Mouse (Mus musculus) layer of hippocampus, adult 11-12 months (tissue): ENCODE measurements around the gene Sdhc.
A peak's percentile ranks its signal among the peaks of the same experiment; 100 is the strongest.

Experiments
- DNase-seq: peaks from one replicate; pipeline ENCODE4 v3.0.0; 2022; ENCODE audit warnings: low spot score

The Sdhc gene

DNA sequence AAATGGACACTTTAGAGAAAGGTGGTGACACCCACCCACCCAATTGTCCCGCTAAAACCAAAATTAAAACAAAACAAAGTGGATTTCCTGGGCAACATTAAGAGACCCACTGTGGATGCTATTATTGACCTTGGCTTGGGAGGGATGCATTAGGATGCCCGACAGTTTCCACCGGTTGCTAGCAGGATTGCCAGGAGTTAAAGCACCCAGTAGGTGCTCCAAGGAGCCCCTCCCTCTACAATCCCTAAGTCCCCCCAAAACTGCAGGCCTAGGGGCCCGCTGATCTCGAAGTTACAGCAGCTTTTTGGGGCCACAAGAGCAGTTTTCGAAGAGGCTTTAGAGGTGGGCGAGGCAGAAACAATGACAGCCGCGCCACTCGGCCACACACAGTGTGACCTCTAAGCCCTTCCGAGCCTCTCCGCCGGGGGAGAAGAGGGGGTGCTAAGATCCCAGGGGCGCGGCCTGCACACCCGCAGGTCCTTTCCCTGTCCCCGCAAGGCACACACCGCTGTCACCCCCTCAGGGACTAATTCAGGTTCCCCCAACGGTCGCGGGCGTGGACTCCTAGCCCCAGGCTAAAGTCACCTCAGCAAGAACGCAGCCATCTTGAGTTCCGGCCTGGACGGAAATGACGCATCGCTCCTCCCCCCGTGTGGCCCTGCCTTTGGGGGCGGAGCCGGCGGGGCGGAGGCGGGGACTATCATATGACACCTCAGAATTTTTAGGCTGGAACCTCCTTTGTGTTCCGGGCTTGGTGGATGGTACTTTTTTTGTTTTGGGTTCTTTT is at the start of gene Sdhc, which contains the start of gene Mpz:
Gene Sdhc (minus strand): TSS at position 630 of the 787 bp plus-strand sequence.
Gene Mpz (plus strand): TSS at position 738 of the 787 bp plus-strand sequence.
- peak; percentile 96 for DNase-seq

DNA sequence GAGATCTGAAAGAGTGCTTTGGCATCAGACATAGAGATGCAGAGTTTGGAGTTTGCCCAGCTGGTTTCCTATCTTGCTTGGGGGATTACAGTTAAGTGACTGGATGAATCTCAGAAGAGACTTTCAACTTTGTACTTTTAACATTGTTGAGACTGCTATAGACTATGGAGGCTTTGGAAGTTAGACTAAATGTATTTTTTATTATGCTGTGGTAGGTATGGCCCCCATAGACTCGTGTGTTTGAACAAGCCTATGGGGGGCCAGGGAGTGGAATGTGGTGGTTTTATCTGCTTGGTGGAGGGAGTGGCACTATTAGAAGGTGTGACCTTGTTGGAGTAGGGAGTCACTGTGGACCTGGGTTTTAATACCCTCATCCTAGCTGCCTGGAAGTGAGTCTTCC is 49.1 kb upstream of the Sdhc start:
- no peak for DNase-seq

DNA sequence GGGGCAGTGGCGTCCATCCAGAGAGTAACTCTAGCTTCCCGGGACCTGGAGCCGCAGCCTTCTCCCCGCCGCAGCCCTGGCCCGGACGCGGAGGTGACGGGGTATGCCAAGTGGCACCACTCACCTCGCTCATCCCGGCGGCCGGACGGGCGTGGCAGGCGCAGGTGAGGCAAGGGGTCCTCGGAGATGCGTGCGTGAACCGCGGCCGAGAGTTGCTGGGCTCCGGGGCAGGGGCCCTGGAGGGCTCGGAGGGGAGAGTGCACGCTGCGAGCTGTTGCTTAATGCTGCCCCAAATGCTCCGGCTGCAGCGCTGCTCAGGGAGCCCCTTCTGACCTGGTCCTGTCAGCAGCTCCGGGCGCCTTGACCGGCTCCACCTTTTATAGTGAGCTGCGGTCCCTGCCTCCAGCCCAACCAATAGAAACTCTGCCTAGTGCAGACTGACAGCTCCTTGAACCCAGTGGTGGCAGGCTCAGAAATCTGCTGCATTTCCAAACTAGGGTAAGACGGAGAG is 45.5 kb upstream of the Sdhc start, which contains the start of gene Pcp4l1:
Gene Pcp4l1 (minus strand): TSS at position 382 of the 511 bp plus-strand sequence.
- DNase-seq, result peak; percentile 53

DNA sequence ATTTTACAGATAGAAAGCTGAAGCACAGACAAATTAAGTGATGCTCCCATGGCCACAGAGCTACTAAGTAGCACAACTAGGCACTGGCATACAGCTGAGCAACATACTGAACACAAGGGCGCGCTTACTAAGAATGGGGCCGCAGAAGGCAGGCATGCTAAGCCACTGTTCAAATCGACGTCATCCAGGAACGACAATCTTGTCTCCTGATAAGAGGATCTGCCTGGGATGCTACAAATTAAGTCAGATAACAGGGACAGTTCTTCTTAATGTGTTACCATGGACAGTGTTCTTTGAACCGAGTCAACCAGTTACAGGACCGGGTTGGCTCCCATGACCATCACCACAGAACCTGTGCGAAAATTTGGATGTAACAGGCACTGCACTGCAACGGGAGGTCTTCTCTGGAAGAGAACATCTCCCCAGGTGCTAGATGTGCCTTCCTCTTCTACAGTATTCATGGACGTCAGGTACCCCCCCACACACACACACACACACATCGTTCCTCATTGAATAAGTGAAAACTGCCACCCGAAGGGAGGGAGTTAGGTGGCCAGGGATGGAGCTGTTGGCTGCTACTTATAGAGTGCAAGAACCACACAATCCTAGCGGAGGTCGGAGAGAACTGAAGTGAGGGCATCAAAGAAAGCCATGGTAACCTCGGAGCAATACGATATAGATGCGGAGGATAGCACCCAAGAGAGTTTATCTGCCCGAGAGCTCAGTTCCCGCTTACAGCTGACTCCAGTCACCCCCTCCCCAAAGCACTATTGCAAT is 44.8 kb upstream of the Sdhc start:
- DNase-seq, result no peak

DNA sequence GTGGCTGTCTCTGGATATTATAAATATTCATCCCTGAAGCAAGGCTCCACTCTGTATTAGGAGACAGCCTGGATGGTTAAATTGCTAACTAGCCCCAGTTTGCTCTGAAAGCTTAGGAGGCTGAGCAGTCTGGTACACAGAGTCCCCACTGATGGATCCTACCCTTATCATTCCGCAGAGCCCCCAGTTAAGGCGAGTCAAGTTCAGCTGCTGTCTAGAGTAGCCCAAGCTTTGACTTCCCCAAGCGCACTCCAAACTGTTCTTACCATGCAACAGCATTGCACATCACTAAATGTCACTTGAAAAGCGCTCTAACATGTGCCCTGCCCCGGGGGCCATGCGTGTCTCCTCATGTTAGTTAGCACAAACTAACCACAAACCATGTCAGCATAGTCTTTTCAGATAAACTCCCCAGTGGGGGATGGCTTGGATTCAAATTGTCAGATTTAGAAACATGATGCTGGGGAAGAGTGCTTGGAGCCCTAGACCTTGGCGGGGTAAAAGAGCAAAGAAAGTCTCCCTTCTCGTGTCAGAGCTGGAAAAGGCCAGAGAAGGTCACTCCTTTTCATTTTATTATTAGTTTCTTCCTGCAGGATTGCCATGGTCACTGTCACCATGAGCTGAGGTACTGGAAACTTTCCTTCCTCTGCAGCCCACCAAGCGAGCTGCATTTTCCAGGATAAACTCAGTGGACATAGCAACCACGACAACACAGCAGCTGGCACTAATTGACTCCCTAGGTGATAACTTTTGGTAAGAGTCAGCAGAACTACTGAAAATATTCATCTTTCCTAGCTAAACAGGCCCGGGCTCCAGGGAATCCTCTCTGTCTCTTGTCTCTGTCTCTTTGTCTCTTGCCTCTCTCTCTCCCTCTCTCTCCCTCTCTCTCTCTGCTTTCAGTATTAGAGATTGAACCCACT is 43.8 kb upstream of the Sdhc start:
- no peak for DNase-seq

DNA sequence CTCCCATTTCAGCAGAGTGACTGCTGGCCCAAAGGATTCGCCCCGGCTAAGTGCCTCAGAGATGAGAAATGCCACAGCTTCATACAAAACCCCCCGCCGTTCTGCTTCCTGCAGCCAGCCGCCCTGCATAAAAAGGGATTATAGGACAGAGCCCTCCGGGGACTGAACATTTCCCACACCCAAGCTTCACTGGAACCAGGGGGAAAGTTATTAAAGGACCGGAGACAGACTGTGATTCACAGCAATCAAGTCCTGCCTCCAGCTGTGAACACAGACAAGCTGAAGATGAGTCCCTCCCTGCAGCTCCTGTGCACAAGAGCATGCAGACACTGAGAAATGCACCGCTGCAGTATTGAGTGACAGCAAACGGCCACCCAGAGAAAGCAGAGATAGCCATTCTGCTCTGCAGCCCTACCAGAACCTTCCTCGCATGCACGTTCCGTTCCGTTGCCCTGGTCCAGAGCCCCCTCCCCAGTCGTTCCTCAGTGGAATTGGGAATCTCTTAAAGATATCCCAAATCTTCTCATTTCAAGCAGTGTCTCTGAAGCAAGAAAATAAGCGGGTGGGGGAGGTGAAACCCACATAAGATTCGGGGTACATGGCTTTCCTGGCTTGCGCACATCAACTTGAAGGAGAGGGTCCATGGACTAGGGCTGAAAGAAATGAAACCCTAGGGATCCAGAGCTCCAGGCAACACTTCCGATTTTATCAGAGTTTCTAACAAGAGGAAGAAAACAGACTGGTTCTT is 42.9 kb upstream of the Sdhc start:
- no peak for DNase-seq

DNA sequence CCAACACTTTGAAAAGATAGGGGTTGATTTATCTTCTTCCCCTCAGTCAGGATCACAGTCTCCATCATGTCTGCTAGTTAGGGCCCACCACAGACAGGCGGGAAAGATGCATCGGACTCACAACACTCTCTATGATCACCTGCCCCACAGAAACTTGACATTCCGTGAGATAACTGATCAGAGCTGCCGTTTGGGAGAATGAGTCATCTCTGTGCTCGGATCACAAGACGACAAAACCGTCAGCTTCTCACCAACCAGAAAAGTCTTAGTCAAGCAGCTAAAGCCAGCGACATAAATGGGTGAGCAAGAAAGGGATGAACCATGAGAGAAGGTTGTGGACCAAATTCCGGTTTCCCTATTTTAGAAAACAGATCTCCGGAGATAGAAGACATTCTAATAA is 41.9 kb upstream of the Sdhc start:
- no peak for DNase-seq

DNA sequence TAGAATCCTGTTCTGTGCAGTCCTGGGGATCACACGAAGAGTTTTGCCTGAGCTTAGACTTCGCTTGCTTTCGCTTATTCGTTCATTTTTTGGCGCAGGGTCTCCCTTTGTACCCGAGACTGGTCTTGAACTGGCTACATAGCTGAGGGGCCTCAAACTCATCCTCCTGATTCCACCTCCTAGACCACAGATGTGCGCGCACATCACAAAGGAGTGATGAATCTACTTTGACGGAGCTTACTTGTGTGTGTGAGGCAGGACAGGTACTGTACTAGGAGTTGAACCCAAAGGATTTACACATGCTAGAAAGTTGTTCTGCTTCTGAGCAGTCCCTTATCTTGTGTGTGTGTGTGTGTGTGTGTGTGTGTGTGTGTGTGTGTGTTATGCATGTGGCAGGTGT is 40.4 kb upstream of the Sdhc start:
- no peak for DNase-seq

DNA sequence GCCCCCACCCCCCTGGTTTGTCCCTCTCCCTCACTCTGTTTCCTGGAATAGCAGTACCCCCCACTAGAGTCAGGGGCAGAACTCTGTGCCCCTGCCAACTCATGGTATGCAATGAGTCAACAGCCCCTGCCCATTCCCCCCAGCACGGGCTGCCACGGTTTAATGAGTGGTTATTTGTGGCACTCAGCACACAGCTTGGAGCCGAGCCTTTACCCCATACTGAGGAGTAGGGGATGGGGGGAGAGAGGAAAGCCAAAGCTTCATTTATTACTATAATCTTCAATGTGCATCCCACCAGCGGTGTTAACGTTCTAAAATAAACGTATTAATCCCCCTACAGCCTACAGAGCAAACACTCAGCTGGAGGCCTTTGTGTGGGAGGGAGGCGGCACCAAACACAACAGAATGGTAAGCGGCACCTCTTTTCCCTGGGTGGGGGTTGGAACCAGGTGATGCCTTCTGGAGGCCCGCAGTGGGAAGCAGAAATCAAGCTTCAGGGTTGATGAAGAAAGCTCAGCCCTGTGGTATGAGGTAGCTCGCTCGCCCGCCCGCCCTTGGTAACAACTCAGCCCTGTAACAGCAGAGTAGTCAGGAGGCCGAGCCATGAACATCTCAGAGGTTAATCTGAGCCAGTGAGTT is 39.2 kb upstream of the Sdhc start:
- no peak for DNase-seq

DNA sequence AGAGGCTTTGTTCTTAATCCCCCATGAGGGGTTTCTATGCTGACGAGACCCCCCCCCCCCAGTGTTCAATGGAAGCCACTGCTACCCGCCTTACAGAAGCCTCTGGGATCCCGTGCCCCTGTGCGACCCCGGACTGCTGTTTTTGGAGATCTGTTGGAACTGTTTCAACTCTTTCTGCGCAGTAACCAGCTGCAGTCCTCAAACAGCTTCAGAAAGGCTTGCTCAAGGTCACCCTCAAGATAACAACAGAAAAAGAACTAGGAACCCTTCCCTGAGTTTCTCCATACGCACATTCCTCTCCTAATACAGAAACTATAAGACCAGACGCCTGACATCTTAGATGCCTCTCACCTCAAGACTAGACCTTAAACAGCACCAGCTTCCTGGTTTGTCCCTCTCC is 38.6 kb upstream of the Sdhc start:
- DNase-seq, result no peak

DNA sequence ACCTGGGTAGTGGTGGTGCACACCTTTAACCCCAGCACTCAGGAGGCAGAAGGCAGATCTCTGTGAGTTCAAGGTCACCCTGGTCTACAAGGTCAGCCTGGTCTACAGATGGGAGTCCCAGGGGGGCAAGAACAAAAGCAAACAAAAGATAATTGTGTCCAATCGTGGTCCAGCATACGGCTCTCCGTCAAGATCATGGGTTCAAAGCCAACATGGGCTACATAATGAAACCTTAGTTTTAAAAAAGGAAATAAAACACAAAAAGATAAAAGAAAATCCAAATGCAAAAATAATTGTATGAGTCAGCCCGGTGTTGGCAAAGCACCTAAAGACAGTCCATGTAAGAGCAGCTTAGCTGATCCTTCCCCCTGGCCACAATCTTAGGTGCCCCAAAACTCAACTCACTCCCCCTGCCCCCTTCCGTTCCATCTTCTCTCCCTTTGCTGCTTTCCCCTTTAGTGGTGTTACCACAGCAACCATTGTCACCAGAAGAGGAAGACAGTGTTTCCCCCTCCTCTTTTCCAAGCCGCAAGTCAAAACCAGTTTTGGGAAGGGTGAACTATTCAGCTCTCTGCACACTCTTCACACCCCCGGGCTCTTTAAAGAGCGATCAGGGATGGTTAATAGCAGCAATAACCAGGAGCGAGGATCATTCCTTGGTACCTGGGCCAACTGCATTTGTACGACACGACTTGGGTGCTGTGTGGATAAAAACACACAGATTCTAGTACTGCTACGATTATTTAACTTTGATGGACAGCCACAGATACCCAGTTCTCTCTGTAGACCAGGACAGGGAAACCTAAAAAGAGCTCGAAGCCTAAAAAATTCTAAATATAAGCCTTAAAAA is 37.7 kb upstream of the Sdhc start:
- DNase-seq, result no peak

DNA sequence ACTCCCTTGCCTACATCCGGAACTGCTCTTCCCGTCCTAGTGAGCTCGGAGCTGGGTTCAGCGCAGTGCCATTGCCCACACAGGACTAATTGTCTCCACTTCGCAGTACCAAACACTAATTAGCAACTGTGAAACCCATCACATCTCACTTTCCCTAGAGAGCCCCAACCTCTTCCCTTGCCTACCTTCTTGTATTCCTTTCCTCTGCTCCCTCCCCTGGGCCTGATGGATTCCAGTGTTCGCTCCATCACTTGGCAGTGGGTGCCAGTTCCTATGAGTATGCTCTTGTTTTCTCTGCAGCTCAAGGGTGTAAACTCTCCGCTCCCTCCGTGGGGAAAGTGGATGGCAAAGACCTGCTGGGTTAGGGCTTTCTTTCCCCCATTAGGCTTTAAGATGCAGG is 35.3 kb upstream of the Sdhc start:
- no peak for DNase-seq

DNA sequence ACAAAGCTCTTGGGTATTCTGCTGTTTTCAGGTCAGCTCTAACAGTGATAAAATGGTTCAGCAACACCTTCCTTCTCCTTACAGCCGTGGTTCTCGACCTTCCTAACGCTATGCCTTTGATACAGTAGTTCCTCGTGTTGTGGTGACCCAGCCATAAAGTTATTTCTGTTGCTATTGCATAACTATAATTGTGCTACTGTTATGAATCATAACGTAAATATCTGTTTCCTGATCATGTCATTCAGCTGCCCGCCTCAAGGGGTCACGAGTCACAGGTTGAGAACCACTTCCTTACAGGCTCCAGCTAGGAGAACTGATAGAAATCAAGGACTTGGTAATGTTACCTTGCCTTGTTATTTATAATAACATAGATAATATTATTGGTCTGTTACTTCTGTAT is 33.9 kb upstream of the Sdhc start:
- DNase-seq, result no peak

DNA sequence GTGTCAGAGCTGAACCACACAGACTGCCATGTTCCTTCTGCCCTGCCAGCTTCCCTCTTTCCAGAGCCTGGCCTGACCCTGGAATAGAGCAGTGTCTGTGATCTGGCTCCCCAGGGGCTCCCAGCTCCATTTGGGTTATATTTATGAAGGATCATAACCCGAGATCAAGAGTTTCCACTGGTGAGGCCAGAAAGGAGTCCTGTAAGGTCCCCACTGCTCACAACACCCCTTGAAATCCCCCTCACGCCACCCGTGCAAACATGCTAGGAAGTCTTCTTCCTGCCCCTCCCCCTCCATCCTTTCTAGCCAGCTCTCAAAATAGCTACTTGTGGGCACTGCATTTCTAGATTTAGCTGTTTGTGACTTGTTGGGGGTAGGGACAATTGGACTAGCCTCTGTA is 33.2 kb upstream of the Sdhc start:
- DNase-seq, result peak; percentile 23

DNA sequence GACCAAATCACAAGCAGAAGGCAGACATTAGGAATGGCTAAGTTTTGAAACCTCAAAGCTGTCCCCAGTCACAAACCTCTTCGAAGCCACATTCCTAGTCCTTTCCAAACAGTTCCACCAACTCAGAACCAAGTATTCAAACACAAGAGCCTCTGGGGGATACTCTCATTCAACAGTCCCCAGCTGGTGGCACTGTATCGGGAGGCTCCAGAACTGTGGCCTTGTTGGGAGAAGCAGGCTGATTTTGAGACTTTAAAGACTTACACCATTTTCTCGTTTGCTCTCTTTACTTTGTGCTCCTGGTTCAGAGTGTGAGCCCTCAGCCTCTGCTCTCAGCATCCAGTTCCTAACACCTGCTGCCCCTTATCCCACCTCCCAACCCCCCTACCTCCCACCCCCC is 32.6 kb upstream of the Sdhc start:
- DNase-seq, result no peak

DNA sequence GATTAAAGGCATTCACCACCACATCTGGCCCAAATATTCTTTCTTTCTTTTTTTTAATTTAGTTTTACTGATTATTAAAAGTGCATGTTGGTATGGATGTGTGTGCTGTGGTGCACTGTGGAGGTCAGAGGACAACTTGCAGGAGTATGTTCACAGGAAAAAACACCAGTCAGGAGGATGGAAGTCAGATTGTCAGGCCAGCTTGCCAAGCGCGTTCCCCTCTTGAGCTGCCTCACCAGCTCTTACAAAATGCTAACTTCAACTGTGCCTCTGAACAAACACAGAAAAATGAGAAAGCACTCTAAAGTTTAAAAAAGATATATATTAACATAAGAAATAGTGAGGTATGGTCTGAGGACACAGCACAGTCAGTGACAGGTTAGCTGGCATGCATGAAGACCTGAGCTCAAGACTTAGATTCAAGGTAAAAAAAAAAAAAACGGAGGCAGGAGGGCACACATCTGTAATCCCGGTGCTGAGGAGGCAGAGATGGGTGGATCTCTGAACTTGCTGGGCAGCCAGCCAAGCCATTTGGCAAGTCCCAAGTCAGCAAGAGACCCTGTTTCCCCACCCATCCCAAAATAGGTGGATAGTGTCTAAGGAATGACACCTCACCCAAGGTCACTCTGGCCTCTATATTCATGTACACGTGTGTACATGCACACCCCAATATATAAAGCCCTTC is 29.2 kb upstream of the Sdhc start:
- DNase-seq, result no peak

DNA sequence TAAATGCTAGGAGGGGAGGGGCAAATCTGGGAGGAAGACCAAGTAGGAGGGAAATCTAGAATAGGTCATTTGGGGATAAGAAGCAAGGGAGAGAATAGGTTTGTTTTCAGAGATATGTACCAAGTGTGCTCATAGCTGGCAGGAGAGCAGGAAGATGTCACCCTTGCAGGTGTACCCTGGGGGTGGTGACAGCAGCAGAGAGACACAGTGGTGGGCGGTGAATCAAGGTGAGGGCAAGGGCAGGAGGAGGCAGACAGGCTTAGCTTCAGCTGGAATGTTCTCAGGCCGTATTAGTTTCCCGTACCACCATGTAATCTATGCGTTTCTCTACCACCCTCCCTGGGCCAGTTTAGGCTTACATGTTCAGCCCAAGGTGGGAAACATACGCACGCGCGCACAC is 22.4 kb upstream of the Sdhc start:
- DNase-seq, result no peak

DNA sequence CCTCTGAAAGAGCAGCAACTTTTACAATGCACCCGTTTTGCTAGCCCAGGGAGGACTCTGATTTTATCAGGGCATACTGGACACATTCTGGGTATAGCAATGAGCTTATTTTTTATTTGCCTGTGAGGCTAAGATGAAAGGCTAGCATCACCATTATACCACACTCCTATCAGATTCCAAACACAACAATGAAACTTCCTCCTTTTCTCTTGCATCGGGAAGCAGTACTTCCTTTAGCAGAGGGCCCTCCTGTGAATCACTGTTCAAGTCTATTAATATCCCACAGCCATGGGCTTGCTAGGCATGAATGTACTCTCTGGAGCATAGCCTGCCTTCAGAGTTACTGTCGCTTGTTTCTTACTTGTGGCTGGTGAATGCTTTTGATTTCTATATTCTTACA is 20.7 kb upstream of the Sdhc start:
- DNase-seq, result no peak

DNA sequence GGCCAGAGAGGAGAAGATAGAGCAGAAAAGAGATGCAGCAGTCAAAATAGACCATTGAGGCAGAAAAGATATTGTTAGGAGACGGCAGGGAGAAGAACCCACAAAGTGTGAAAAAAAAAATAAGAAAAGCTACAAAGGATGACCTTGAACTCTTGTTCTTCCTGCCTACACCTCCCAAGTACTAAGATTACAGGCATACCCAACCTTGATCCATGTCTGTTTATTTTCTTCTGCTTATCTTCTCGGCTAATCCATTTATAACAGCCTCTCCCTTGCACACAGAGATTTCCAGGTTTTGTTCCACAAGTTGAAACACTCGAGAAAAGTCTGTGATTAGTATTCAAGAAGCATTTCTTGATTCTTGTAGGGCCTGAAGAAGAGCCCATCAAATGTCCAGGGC is 19.5 kb upstream of the Sdhc start:
- no peak for DNase-seq
